Mouse (Mus musculus): ENCODE measurements around the gene Tbc1d30. TPM values are rescaled to one million over a fixed set of nuclear protein-coding genes. Genes with fewer than 3 reads are reported as not detected.

Gene Tbc1d30
- total RNA-seq, 4 experiments from 2014 or later = 3.2 to 11.0 (median 7.9) TPM

- no peak for DNase-seq
Observed at GRCm38 (mm10) chr10:121216804-121217203, 134.3 kb downstream of the Tbc1d30 start.

Other genes starting within 250 kb of the Tbc1d30 start
- gene Gns, start 13.8 kb upstream of the Tbc1d30 start, total RNA-seq (2022) = 100 to 1,000 TPM; 181 to 274 (median 211) TPM
- gene Rassf3, start 125.1 kb upstream of the Tbc1d30 start, total RNA-seq (2022) = 10 to 100 TPM; 36.3 to 54.6 (median 44.0) TPM
- 10 to 100 TPM; 39.5 to 57.7 (median 47.9) TPM for gene Tbk1, start 235.5 kb upstream of the Tbc1d30 start, total RNA-seq (2022)